Mouse (Mus musculus) megakaryocyte, embryonic 14.5 days (primary cell): ENCODE measurements around the gene Cnr1.

Experiments
- FLI1 ChIP-seq: IDR thresholded peaks from 2 replicates; pipeline ENCODE4 v1.6.1; 2012; ENCODE audit warnings: low read length, inconsistent platforms, mixed read lengths
- GATA1 ChIP-seq: IDR thresholded peaks from 3 replicates; pipeline ENCODE4 v1.6.1; 2012; ENCODE audit warnings: mixed read lengths, low read length, inconsistent platforms, borderline replicate concordance

GRCm38 (mm10) chr4:33889976-33890375 is 34.4 kb upstream of the Cnr1 start:
- TF ChIP-seq GATA1 (no peak), FLI1 (no peak)
